ENCODE assay signal across 15 mouse cellular contexts in genomic region chr1:181258616-181259015, GRCm38 (mm10). TPM values are rescaled to one million over a fixed set of nuclear protein-coding genes. Genes with fewer than 3 reads are reported as not detected.
DNase-seq lines count a peak whose midpoint lies in the region; ATAC-seq and TF ChIP-seq lines count a peak whose summit lies in the region.
"Had no signal": no experiment of that assay in that cellular context is flagged by ENCODE, and none has a peak within 500 bp of the region (broad histone marks: within the 10 kb centered on the region; RNA-seq: fewer than 3 reads in every experiment).

No protein-coding gene starts in this region.

- H3K9me3 ChIP-seq in intestine, embryonic 15.5 days = no peaks in the 10 kb centered on the region
- H3K9me3 ChIP-seq in intestine, postnatal 0 days (ENCODE audit: control insufficient read depth) = no peaks in the 10 kb centered on the region
- peaks cover 2% of the 10 kb centered on the region for H3K9me3 ChIP-seq in CH12.LX (replicated peaks; ENCODE audit: low read length)
- H3K9me3 ChIP-seq: hindbrain, embryonic 15.5 days; limb, embryonic 13.5 days; neural tube, embryonic 13.5 days had no signal

- H3K4me2 ChIP-seq in intestine, embryonic 15.5 days (replicated peaks) = no peak overlapping the region
- H3K4me2 ChIP-seq in intestine, postnatal 0 days (replicated peaks; ENCODE audit: low read depth) = no peak overlapping the region
- H3K4me2 ChIP-seq in CH12.LX (ENCODE audit: insufficient read depth, low read depth, poor library complexity, severe bottlenecking) = peak overlapping the region; percentile 89; the same call in 1 of the 2 replicates
- H3K4me2 ChIP-seq: hindbrain, embryonic 15.5 days; limb, embryonic 13.5 days; neural tube, embryonic 13.5 days had no signal

- no peak for TF ChIP-seq EP300 in CH12.LX (IDR thresholded peaks at IDR 0.05; ENCODE audit: low read length)

- no peak overlapping the region for H3K9ac ChIP-seq in intestine, embryonic 15.5 days
- no peak overlapping the region for H3K9ac ChIP-seq in intestine, postnatal 0 days (ENCODE audit: low read depth, low read length)
- no peak overlapping the region for H3K9ac ChIP-seq in CH12.LX (ENCODE audit: insufficient read depth, low read depth)
- H3K9ac ChIP-seq: hindbrain, embryonic 15.5 days; limb, embryonic 13.5 days; neural tube, embryonic 13.5 days had no signal

- no peaks in the 10 kb centered on the region for H3K36me3 ChIP-seq in intestine, embryonic 15.5 days
- H3K36me3 ChIP-seq in intestine, postnatal 0 days (ENCODE audit: control insufficient read depth, insufficient read depth) = no peaks in the 10 kb centered on the region
- H3K36me3 ChIP-seq in CH12.LX (replicated peaks in 1 of 2; ENCODE audit: control insufficient read depth in 1 of 2, insufficient read depth in 1 of 2, low read length in 1 of 2) = no peaks in the 10 kb centered on the region
- H3K36me3 ChIP-seq in small intestine, adult 2 months (ENCODE audit: control insufficient read depth, insufficient read depth, low read length) = no peaks in the 10 kb centered on the region
- H3K36me3 ChIP-seq: hindbrain, embryonic 15.5 days; limb, embryonic 13.5 days; neural tube, embryonic 13.5 days had no signal

- in situ Hi-C loops in CH12.LX (cut with MboI; ENCODE audit: low pct_ligation_motif_present, low pct_unique_long_range_greater_than_20kb, low sequenced_read_pairs) = no loop called here

- no peaks in the 10 kb centered on the region for H3K79me2 ChIP-seq in CH12.LX (replicated peaks; ENCODE audit: control insufficient read depth, extremely low read depth, insufficient read depth, poor library complexity, severe bottlenecking)

- no peak for ATAC-seq in intestine, embryonic 15.5 days
- no peak for ATAC-seq in intestine, postnatal 0 days
- ATAC-seq: forebrain, embryonic 16.5 days had no signal

- TF ChIP-seq RAD21 in CH12.LX (IDR thresholded peaks at IDR 0.05; ENCODE audit: low read depth, low read length) = no peak

- no peak for TF ChIP-seq POLR2A in CH12.LX (IDR thresholded peaks at IDR 0.05; ENCODE audit: low read depth, low read length)
- TF ChIP-seq POLR2A in small intestine, adult 2 months (IDR thresholded peaks at IDR 0.05; ENCODE audit: low read depth, low read length) = no peak

- no peaks in the 10 kb centered on the region for H3K27me3 ChIP-seq in intestine, embryonic 15.5 days (replicated peaks)
- H3K27me3 ChIP-seq in intestine, postnatal 0 days (replicated peaks; ENCODE audit: control insufficient read depth, insufficient read depth, low read length) = no peaks in the 10 kb centered on the region
- no peaks in the 10 kb centered on the region for H3K27me3 ChIP-seq in CH12.LX (replicated peaks)
- H3K27me3 ChIP-seq in small intestine, adult 2 months (ENCODE audit: control insufficient read depth, insufficient read depth, low read length) = no peaks in the 10 kb centered on the region
- H3K27me3 ChIP-seq: hindbrain, embryonic 15.5 days; neural tube, embryonic 13.5 days had no signal

- peak overlapping the region; percentile 88 for H3K27ac ChIP-seq in intestine, embryonic 15.5 days
- no peak overlapping the region for H3K27ac ChIP-seq in intestine, postnatal 0 days (ENCODE audit: low read depth, low read length)
- peak overlapping the region; percentile 95 for H3K27ac ChIP-seq in CH12.LX (ENCODE audit: insufficient read depth, low read depth)
- H3K27ac ChIP-seq in small intestine, adult 2 months (ENCODE audit: insufficient read depth, low read depth, low read length) = peak overlapping the region; percentile 48
- H3K27ac ChIP-seq: hindbrain, embryonic 15.5 days; left cerebral cortex, adult 2 months; limb, embryonic 13.5 days; neural tube, embryonic 13.5 days had no signal

- TF ChIP-seq CTCF in intestine, postnatal 0 days (IDR thresholded peaks at IDR 0.05; ENCODE audit: low read depth) = no peak
- TF ChIP-seq CTCF in CH12.LX (conservative IDR thresholded peaks at IDR 0.05 in 1 of 2, IDR thresholded peaks at IDR 0.05 in 1 of 2; ENCODE audit: low read depth in 2 of 2, low read length in 2 of 2) = no peak
- no peak for TF ChIP-seq CTCF in small intestine, adult 2 months (IDR thresholded peaks at IDR 0.05; ENCODE audit: extremely low read depth, insufficient read length, insufficient replicate concordance, low read depth, low read length)

- no peak overlapping the region for H3K4me3 ChIP-seq in intestine, embryonic 15.5 days (replicated peaks)
- H3K4me3 ChIP-seq in intestine, postnatal 0 days (ENCODE audit: low read depth, low read length) = no peak overlapping the region
- H3K4me3 ChIP-seq in CH12.LX (replicated peaks in 1 of 3; ENCODE audit: low read depth in 2 of 3, low read length in 2 of 3, poor library complexity in 1 of 3) = peak overlapping the region in 1 of 3 experiments; percentile 1
- no peak overlapping the region for H3K4me3 ChIP-seq in small intestine, adult 2 months (ENCODE audit: low read depth, low read length)
- H3K4me3 ChIP-seq: hindbrain, embryonic 15.5 days; left cerebral cortex, adult 2 months; limb, embryonic 13.5 days; neural tube, embryonic 13.5 days had no signal

- DNase-seq in CH12.LX (ENCODE audit: extremely low read depth) (no peak), liver (peak; percentile 9)
- no peak for DNase-seq in layer of hippocampus, postnatal 10 days (ENCODE audit: low spot score in 2 of 2)
- DNase-seq in B cell, adult 2 months = no peak
- DNase-seq: cerebellum, adult 9-10 months; embryo, embryonic 11 days; thymus, adult 2 months had no signal

- 67% methylated on average over 5 of the region's 5 CpGs for WGBS in intestine, embryonic 15.5 days
- 64% methylated on average over 5 of the region's 5 CpGs for whole genome bisulfite sequencing in intestine, postnatal 0 days
- 49% methylated on average over 5 of the region's 5 CpGs for WGBS in small intestine, adult 2 months

- peaks cover 37% of the 10 kb centered on the region for H3K4me1 ChIP-seq in intestine, embryonic 15.5 days (replicated peaks)
- peaks cover 6% of the 10 kb centered on the region; the same call in 1 of the 2 replicates for H3K4me1 ChIP-seq in intestine, postnatal 0 days (replicated peaks; ENCODE audit: control insufficient read depth, insufficient read depth, low read length)
- peaks cover 31 to 65% of the 10 kb centered on the region in 2 experiments for H3K4me1 ChIP-seq in CH12.LX (ENCODE audit: control insufficient read depth in 1 of 2, insufficient read depth in 2 of 2)
- H3K4me1 ChIP-seq in small intestine, adult 2 months (ENCODE audit: control insufficient read depth, insufficient read depth, insufficient read length, low read length) = peaks cover 27% of the 10 kb centered on the region

- dilution Hi-C loops in CH12.LX (cut with MboI; ENCODE audit: extremely low pct_ligation_motif_present, extremely low pct_unique_long_range_greater_than_20kb, low sequenced_read_pairs) = no loop called here

TF ChIP-seq in CH12.LX, 34 proteins besides CTCF, POLR2A, EP300 and RAD21:
- TF ChIP-seq BHLHE40 (IDR thresholded peaks at IDR 0.05; ENCODE audit: low read depth, low read length) (peak; percentile 82), KAT2A (IDR thresholded peaks at IDR 0.05; ENCODE audit: insufficient replicate concordance, low read length) (no peak)

RNA-seq across cellular contexts. Expression of gene Wdr26, which starts 46.8 kb away (rescaled TPM):
- 30.2 and 33.0 TPM in 2 replicates for polyA plus RNA-seq in intestine, embryonic 15.5 days (2015; fragmentation: Nextera tagmentation; extraction: Ambion mirVana)
- polyA plus RNA-seq in intestine, postnatal 0 days (2015; fragmentation: Nextera tagmentation; extraction: Ambion mirVana) = 29.3 and 32.8 TPM in 2 replicates
- total RNA-seq in CH12.LX (2012; rRNA removed) (32.4 and 32.9 TPM in 2 replicates), CH12.LX (2014; rRNA removed) (34.2 and 38.7 TPM in 2 replicates)
- 50.8 and 65.0 TPM in 2 replicates for polyA plus RNA-seq in CH12.LX (2012; ENCODE audit: insufficient read length, low read depth)
- 9.6 and 19.6 TPM in 2 replicates for polyA plus RNA-seq in small intestine, adult 2 months (2012; rRNA removed)
- 100 to 1,000 TPM; 129 to 138 TPM for total RNA-seq in layer of hippocampus, postnatal 10 days (2021)
